Mouse (Mus musculus) lung, postnatal 0 days (tissue): ENCODE measurements around the gene Lrrc36.

Experiments
- CTCF ChIP-seq: IDR thresholded peaks from 2 replicates; pipeline ENCODE4 v1.5.1; 2016; ENCODE audit warnings: antibody characterized with exemption, mild to moderate bottlenecking
- EP300 ChIP-seq: IDR thresholded peaks from 2 replicates; pipeline ENCODE4 v1.6.1; 2016; ENCODE audit warnings: antibody characterized with exemption, mild to moderate bottlenecking, control low read depth

GRCm38 (mm10) chr8:105380308-105380707 is 33.1 kb upstream of the Lrrc36 start:
- TF ChIP-seq CTCF: no peak
- TF ChIP-seq EP300: no peak
